Mouse (Mus musculus) embryo, embryonic 10.5 days (tissue): ENCODE results near the gene Ppp2r3d.
"Not testable (repeated sequence)": the region's sequence is repeated elsewhere in the genome, so short reads cannot be mapped to it uniquely, and the experiment has no call there.

Experiments used
- DNase-seq: peaks from one replicate; pipeline ENCODE4 v3.0.0-alpha.2; 2015; ENCODE audit warnings: low spot score

The Ppp2r3d gene

DNA sequence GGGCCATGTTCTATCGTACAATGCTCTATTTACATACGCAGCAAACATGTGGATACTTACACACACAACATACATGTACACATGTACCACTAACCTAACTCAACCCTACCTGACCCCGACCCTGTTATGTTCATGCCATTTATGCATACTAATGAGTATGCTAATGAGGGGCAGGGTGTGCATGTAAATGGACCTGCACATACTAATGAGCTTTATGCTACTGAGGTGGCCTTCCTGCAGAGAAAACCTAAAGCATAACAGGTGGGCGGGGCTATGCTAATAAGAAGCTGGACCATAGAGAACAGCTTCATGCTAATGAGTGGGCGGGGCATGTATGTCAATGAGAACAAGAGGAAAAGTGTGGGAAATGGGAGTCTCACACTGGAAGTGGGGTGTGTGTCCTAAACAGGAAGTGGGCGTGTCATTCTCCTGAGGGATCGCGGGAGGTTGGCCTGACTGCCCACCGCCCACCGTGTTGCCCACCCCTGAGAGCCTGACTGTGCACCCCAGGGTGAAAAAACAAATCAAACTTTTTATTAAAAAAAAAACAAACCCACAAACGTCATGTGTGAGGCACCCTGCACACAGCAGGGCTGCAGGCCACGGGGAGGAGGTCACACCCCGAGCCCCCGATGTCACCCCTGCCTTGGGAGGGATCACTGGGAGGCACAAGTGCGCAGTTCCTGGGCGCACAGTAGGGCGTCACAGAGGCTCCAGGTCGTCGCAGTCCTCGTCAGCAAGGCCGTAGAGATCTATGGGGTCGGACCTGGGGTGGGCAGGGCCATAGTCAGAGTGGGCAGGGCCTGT is at the start of gene Ppp2r3d:
Gene Ppp2r3d, minus strand, starts transcription at position 803 of the 807 bp plus-strand sequence.
- peak; percentile 2 for DNase-seq

DNA sequence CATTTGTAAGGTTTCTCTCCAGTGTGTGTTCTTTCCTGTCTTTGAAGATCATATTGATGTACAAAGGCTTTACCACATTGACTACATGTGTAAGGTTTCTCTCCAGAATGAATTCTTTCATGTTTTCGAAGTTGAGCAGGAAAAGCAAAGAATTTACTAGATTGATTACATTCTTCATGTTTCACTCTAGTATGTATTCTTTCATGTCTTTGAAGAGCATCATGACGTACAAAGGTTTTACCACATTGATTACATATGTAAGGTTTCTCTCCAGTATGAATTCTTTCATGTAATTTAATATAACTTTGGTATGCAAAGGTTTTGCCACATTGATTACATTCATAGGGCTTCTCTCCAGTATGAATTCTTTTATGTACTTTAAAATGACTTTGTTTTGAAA is 17.0 kb upstream of the Ppp2r3d start, which contains the start of gene Gm21836:
Gene Gm21836, minus strand, starts transcription at position 101 of the 400 bp plus-strand sequence.
- not testable (repeated sequence) for DNase-seq

- not testable (repeated sequence) for DNase-seq
Measured at GRCm38 (mm10) chr9:124480361-124480980, 3.8 kb upstream of the Ppp2r3d start.

- DNase-seq, result no peak
Measured at GRCm38 (mm10) chr9:124478081-124478480, 1.4 kb upstream of the Ppp2r3d start.

GRCm38 (mm10) chr9:124475689-124476088 is 1.0 kb downstream of the Ppp2r3d start:
- DNase-seq, result no peak

DNA sequence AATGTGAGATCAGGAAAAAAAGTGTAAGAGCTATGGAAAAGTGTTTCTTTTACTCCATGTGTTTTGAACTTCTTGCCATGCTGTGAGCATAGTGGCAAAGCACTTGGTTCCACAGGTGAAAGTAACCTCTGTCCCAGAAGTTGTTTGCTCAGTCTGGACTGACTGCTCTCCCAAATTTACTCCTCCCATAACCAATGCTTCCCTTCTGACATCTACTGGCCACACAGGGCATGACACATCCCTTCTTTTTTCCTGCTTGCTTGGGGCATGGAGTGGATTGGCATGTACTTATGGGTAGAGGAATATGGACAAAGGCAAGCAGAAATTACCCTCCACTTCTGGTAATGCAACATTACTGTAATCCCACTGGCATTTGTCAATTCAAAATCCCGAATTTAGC is 20.1 kb downstream of the Ppp2r3d start:
- peak; percentile 66 for DNase-seq

DNA sequence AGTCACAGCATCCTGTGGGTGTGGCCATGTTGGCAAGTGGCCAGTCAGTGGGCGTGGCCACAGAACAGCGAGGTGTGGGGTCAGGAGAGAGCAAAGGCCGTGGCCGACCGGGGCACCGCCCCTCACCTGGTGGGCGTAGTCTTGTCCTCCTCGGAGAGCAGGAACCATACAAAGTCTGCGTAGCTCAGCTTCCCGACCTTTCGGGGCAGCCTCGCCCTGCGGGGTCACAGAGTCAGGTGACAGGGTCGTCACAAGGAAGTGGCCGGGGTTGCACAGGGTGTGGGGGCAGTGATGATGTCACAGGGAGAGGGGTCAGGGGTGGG is 34.2 kb downstream of the Ppp2r3d start:
- DNase-seq, result no peak

DNA sequence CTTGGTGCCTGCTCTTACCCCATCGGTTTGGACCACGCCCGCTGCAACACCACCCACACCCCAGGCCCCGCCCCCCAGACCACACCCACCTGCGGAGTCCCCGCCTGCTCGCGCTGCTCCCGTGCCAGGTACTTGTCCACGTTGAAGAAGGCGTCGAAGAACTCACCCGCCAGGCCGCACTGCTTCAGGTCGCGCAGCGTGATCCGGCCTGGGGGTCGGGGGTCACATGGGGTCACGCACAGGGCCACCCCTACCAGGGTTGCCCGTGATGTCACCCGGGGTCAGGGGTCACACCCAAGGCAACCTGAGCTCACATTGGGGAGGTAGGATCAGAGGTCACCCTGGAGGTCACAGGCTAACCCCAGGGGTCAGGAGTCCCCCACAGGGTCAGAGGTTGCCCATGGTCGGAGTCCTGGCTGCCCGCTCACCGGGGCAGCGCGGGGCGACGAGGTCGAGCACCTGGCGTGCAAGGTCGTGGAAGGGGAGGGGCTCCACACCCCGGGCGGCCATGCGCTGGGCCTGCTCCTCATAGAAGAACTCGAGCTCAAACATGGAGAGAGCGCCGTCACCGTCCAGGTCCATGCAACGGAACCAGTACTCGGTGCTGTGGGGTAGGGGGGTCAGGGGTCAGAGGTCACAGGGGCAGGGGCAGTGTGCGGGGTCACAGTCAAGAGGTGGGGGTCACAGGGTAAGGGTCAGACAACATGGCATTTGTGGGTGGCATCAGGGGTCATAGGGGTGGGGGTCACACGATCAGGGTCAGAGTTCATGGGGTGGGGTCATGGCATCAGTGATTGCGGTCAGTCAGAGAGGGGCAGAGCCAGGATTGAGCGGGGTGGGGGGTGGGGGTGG is 34.8 kb downstream of the Ppp2r3d start:
- DNase-seq, result no peak

DNA sequence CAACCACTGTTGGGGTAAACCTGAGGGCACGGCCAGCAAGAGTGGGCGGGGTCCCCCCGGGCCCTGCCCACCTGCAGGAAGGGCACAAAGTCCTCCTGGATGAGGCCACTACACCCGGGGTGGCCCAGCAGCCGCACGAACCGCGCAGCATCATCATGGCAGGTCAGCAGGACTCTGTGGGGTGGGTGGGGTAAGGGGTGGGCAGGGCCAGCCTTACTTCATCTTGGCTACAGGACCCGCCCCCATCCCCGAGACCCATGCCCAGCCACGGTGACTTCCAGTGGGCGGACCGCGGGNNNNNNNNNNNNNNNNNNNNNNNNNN is 36.0 kb downstream of the Ppp2r3d start:
- DNase-seq, result no peak

GRCm38 (mm10) chr9:124439848-124440723 is 36.6 kb downstream of the Ppp2r3d start:
- DNase-seq, result no peak

GRCm38 (mm10) chr9:124439403-124439847 is 37.3 kb downstream of the Ppp2r3d start:
- peak; percentile 0 for DNase-seq

DNA sequence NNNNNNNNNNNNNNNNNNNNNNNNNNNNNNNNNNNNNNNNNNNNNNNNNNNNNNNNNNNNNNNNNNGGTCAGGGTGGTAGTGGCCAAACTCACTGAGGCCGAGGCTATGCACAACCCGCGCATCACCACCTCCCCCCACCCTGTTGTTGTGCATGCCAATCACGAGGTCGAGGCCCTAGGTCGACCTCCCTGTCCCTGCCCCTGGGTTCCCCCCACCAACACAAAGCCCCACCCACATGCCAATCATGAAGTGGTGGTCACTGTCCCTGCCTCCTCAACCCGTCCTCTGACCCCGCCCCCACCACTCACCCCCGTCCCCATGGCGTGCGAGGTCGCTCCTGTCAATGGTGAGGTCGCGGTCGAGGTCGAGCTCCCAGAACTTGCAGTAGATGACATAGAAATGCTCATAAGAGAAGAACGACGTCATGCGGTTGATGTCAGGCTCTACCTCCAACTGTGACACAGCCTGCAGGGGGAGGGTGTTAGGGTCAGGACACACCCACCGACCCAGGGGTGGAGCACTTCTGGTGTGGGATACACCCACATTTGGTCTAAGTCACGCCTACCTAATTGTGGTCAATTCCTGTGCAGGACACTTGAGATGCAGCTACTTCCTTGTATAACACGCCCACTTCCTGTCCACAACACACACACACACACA is 37.9 kb downstream of the Ppp2r3d start:
- no peak for DNase-seq

GRCm38 (mm10) chr9:124425411-124425885 is 51.2 kb downstream of the Ppp2r3d start:
- peak; percentile 95 for DNase-seq

GRCm38 (mm10) chr9:124424542-124425410 is 51.9 kb downstream of the Ppp2r3d start:
- DNase-seq, result peak; percentile 99

DNA sequence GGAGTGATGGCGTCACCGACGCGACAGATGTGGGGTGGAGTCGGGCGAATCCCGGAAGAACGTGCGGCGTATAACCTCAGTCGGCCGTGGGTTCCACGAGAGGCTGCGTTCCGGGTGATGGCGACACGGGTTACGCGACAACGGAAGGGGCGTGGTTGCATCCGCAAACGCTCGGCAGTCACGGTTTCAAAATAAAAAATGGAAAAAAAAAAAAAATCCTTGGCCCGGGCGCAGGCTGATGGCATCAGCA is 52.5 kb downstream of the Ppp2r3d start:
- no peak for DNase-seq

- peak; percentile 97 for DNase-seq
Measured at GRCm38 (mm10) chr9:124423552-124424291, 53.0 kb downstream of the Ppp2r3d start.

- peak; percentile 97 for DNase-seq
Measured at GRCm38 (mm10) chr9:124422900-124423551, 53.7 kb downstream of the Ppp2r3d start.

DNA sequence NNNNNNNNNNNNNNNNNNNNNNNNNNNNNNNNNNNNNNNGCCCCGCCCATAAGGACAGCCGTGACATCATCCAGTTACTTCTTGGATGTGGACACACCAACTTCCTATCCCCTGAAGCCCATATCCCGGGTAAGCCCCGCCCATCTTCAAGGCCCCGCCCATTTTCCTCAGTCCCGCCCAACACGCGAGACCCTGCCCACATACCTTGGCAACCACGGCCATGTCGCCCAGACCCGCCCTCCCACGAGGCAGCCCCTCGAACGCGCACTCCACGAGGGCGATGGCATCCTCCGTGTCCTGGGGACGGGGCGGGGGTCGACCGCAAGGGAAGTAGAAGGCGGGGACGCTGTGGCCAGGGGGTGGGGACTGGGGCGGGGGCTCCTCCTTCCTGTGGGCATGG is 54.3 kb downstream of the Ppp2r3d start:
- no peak for DNase-seq

DNA sequence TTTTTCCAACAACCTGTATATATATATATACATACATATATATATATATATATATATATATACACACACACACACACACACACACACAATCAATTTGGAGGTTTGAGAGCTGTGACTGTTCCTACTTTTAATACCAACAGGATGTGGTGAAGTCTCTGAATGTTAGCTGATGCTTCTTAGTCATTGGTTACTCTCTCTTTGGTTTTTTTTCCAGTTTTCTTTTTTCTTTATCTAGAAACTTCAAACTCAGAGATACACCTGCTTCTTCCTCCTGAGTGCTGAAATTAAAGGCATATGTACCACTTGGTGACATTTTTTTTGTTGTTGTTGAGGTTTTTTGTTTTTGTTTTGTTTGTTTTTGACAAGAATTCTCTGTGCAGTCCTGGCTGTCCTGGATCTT is 63.8 kb downstream of the Ppp2r3d start:
- no peak for DNase-seq
